Mouse (Mus musculus): ENCODE data around the gene Slc4a1.

- TF ChIP-seq CTCF (IDR thresholded peaks at IDR 0.05; ENCODE audit: borderline replicate concordance, insufficient read depth, low read depth, low read length): no peak
- no peak for TF ChIP-seq POLR2A (IDR thresholded peaks at IDR 0.05; ENCODE audit: borderline replicate concordance, insufficient read depth, low read length)
Observed at GRCm38 (mm10) chr11:102413059-102413458, 47.1 kb upstream of the Slc4a1 start.
